Mouse (Mus musculus) adrenal gland, adult 18-20 months (tissue): Measurements from ENCODE around the gene Gm10666. TPM values are rescaled to one million over a fixed set of nuclear protein-coding genes. Genes with fewer than 3 reads are reported as not detected.
"Not testable (repeated sequence)": the region's sequence is repeated elsewhere in the genome, so short reads cannot be mapped to it uniquely, and the experiment has no call there.

Source experiments
- DNase-seq, 2 experiments: peaks; one replicate each; pipeline ENCODE4 v3.0.0; 2021 to 2022; ENCODE audit warnings: low spot score in 2 of 2
- long read RNA-seq, 2 experiments: library from polyadenylated mRNA; stranded (forward); transcript quantifications; one replicate each; pipeline ENCODE4 v2.0.0; 2021
- total RNA-seq, 2 experiments: library from RNA; stranded (reverse); gene quantifications; 1 replicate in 1 of 2; 2 replicates in 1 of 2; pipeline ENCODE4 v1.2.3; 2021

The Gm10666 gene
- total RNA-seq, result not detected
- long read RNA-seq, experiment 1, result 0 reads
- long read RNA-seq, experiment 2, result 0 reads

DNA sequence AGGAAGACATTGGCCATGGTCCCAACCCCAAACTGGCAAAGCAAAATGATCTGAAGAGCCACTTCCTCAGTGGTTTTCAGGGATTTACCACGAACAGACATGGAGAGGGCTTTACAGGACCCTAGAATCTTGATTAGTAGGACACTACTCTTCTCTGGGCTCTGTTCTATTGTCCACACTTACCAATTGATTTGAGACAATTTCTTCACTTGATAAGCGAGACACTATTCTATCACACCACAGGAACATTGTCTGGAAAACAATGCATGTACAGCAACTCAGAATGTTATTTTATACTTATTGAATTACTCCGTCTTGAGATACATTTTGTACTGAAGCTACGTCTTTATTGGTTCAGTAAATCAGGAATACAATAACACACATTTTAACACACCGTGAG lies at the start of gene Gm10666:
Gene Gm10666 (minus strand): TSS at position 101 of the 400 bp plus-strand sequence.
- not testable (repeated sequence) for DNase-seq

DNA sequence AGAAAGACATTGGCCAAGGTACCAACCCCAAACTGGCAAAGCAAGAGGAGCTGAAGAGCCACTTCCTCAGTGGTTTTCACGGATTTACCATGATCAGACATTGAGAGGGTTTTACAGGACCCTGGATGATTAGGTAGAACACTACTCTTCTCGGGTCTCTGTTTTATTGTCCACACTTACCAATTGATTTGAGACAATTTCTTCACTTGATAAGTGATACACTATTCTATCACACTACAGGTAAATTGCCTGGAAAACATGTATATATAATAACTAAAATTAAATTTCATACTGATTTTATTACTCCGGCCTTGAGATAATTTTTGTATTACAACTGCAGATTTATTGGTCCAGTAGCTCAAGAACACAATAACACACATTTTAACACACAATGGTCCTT lies 29.4 kb upstream of the Gm10666 start, which contains the start of gene Vmn1r142:
Gene Vmn1r142 (minus strand): TSS at position 101 of the 400 bp plus-strand sequence.
- DNase-seq, result not testable (repeated sequence)

DNA sequence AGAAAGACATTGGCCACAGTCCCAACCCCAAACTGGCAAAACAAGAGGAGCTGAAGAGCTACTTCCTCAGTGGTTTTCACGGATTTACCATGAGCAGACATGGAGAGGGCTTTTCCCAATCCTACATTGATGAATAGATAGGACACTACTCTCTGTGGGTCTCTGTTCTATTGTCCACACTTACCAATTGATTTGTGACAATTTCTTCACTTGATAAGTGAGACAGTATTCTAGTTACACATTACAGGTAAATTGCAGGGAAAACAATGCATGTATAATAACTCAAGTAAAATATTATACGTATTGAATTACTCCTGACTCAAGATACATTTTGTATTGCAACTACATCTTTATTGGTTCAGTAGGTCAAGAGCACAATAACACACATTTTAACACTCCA lies 16.4 kb downstream of the Gm10666 start, which contains the start of gene Gm16451:
Gene Gm16451 (minus strand): TSS at position 101 of the 400 bp plus-strand sequence.
- not testable (repeated sequence) for DNase-seq

Other genes with a start within 250 kb of the Gm10666 start
- gene Gm5891, start 213.4 kb downstream of the Gm10666 start, total RNA-seq, result not detected
- not detected for gene Vmn1r137, start 140.2 kb downstream of the Gm10666 start, total RNA-seq
- gene Vmn1r138, start 105.8 kb downstream of the Gm10666 start, total RNA-seq, result not detected
- not detected for gene Gm6176, start 78.4 kb downstream of the Gm10666 start, total RNA-seq
- gene Vmn1r139, start 65.7 kb downstream of the Gm10666 start, total RNA-seq, result not detected
- not detected for gene Gm16451, start 16.5 kb downstream of the Gm10666 start, total RNA-seq
- gene Vmn1r142, start 29.3 kb upstream of the Gm10666 start, total RNA-seq, result not detected
- gene Vmn1r143, start 54.6 kb upstream of the Gm10666 start, total RNA-seq, result not detected
- gene Gm8653, start 66.5 kb upstream of the Gm10666 start, total RNA-seq, result not detected
- gene Gm8453, start 94.7 kb upstream of the Gm10666 start, total RNA-seq, result not detected
- not detected for gene Gm4187, start 195.0 kb upstream of the Gm10666 start, total RNA-seq
- gene Gm8660, start 236.3 kb upstream of the Gm10666 start, total RNA-seq, result not detected